Mouse (Mus musculus) lung, postnatal 36 days (tissue): Measurements from ENCODE around the gene Olfr893.
"Not testable (repeated sequence)": the region's sequence is repeated elsewhere in the genome, so short reads cannot be mapped to it uniquely, and the experiment has no call there.

ENCODE experiments used
- DNase-seq: peaks from one replicate; pipeline ENCODE4 v3.0.0; 2022; ENCODE audit warnings: mixed read lengths

Olfr893 gene

DNA sequence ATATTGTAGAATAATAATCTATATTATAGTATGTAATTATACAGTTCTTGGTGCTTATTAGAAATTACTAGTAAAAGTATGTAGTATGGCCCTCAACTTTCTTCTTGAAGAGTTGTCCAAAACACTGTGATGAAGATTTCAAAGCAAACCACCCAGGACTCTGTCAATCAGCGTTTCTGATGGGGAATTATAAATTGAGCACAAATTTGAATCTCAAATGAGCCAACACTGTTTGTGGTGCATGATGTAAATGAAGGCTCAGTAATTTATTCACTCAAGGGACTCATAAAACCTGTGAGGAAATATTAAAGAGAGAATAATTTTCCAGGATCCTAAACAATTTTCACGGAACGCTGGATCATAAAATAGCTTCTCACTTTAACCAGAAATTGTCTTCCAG is at the start of gene Olfr893:
Gene Olfr893, plus strand, starts transcription at position 301 of the 400 bp plus-strand sequence.
- no peak for DNase-seq

DNA sequence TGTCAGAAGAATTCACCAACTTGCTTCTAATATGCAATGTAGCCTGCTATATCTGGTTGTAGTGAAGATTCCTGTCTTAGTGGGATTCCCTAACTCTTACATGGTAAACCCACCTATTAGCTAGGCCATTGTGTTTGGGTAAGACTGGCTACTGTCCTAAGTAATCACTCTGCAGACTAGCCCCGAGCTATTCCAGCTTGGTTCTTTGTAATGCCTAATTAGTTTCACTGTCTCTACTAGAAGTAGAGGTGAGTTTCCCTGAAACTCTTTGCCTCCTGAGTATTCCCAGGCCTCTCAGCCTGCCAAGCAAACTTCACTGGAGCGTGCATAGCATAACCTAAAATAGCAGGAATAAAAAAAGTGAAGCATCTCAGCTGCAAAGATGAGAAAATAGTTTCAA is 39.8 kb upstream of the Olfr893 start:
- not testable (repeated sequence) for DNase-seq

DNA sequence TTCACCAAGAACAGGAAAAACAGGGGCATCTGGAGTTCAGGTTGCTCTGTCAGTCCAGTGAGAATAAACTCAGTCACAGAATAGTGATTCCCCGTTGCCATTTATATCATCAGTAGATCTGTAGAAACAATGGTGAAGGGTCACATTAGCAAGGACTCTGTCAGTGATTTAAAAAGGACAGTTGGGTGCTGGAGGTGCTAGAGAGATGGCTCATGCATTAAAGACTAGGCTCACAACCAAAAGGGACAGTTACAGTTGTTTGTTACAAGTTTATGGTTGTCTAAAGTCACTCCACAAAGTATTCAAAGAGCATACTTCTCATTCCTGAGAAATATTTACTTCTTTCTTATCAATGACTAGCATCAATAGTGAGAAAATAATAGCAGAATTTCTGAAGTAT is 27.4 kb upstream of the Olfr893 start, which contains the start of gene Olfr891:
Gene Olfr891, minus strand, starts transcription at position 101 of the 400 bp plus-strand sequence.
- no peak for DNase-seq

DNA sequence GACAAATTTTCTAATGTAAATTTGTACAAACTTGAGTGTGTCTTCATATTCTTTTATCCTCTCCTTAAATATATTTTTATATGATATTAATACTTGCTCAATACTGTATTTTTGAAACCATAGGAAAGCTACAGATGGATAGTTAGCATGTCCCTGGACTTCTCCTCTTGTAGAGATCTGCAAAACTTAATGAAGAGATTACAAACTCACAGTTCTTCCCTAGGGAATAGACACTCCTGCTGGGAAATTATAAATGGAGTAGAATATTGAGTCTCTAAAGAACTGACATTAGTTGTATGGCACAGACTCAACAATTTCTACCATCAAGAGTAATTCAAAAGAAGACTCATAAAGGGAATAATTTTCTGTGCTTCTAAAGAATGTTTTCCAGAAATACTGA is 9.6 kb downstream of the Olfr893 start, which contains the start of gene Olfr894:
Gene Olfr894, plus strand, starts transcription at position 301 of the 400 bp plus-strand sequence.
- DNase-seq: no peak

DNA sequence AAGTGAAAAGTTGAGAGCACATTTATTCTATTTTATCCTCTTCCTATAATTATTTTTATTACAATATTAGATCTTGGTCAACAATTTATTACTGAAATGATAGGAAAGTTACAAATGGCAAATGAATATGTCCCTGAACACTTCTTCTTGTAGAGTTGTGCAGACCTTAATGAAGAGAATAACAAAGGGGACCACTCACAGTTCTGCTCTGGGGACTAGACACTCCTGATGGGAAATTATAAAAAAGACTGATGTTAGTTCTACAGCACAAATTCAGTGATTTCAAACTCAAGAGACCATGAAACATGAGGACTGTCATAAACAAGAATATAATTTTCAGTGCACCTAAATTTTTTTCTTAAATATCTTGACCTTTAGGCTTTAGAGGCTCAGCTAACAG is 44.3 kb downstream of the Olfr893 start, which contains the start of gene Olfr143:
Gene Olfr143, plus strand, starts transcription at position 301 of the 400 bp plus-strand sequence.
- no peak for DNase-seq
